In the genomic region with DNA sequence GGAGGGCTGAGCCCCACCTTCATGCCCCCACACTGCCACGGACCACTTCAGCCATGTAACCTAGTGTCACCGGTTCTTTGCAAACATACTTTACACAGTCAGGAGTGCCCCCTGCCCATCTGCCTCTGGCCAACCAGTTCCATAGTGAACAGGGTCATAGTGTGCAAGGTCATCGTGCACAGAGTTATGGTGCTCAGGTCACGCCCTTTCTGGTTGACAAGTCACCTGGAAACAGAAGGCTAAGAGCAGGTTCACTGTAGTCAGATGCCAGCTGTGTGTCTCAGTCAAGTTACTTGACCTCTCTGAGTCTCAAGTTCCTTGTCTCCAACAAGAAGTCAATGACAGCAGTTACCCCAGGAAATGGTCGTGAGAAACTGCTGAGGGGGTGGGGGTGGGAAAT, we compare ENCODE assay signal across 24 mouse cellular contexts.
DNase-seq lines count a peak whose midpoint lies in the region; ATAC-seq and TF ChIP-seq lines count a peak whose summit lies in the region.
"Had no signal": no experiment of that assay in that cellular context is flagged by ENCODE, and none has a peak within 500 bp of the region (broad histone marks: within the 10 kb centered on the region; RNA-seq: fewer than 3 reads in every experiment).

No protein-coding gene starts in this region.

- WGBS in kidney, adult 2 months, result 30% methylated on average over 5 of the region's 5 CpGs
- WGBS in kidney, embryonic 16.5 days, result 34% methylated on average over 5 of the region's 5 CpGs

- no peak for TF ChIP-seq POLR2A in kidney, adult 2 months (IDR thresholded peaks at IDR 0.05; ENCODE audit: low read depth, low read length)

- TF ChIP-seq CTCF in kidney, adult 2 months (conservative IDR thresholded peaks at IDR 0.05; ENCODE audit: insufficient read depth, insufficient read length, low read depth, low read length), result no peak

- peak; percentile 31; the same call in 1 of the 2 replicates for ATAC-seq in kidney, embryonic 16.5 days (ENCODE audit: low FRiP score, low TSS enrichment)
- ATAC-seq: activated CD4-positive, CD25-positive, alpha-beta regulatory T cell, adult 4 months; forebrain, embryonic 13.5 days; forebrain, embryonic 16.5 days; hindbrain, embryonic 16.5 days had no signal

- no peaks in the 10 kb centered on the region for H3K27me3 ChIP-seq in kidney, adult 2 months (replicated peaks; ENCODE audit: control insufficient read depth, insufficient read depth, low read length)
- no peaks in the 10 kb centered on the region for H3K27me3 ChIP-seq in kidney, embryonic 16.5 days (ENCODE audit: insufficient read depth, low read length)
- H3K27me3 ChIP-seq: hindbrain, embryonic 13.5 days had no signal

- peak; percentile 73 for DNase-seq in heart, adult 11 months
- DNase-seq in heart, postnatal 10 days, result no peak
- peak; percentile 54 for DNase-seq in kidney, adult 2 months
- no peak for DNase-seq in kidney, postnatal 10 days
- no peak for DNase-seq in layer of hippocampus, adult 8-10 months (ENCODE audit: low spot score in 2 of 2)
- DNase-seq: adrenal gland, adult 8-10 months; adrenal gland, postnatal 25 days; cerebellum, adult 11-12 months; cerebellum, adult 8-10 months; cerebellum, postnatal 10 days; cerebellum, postnatal 36 days; embryo, embryonic 11 days; gastrocnemius, postnatal 10 days; gastrocnemius, postnatal 36 days; heart, postnatal 36 days had no signal

- H3K4me2 ChIP-seq in kidney, embryonic 16.5 days (replicated peaks; ENCODE audit: low read depth, low read length), result no peak overlapping the region
- H3K4me2 ChIP-seq: forebrain, embryonic 13.5 days; heart, embryonic 11.5 days; hindbrain, embryonic 13.5 days had no signal

- H3K4me3 ChIP-seq in kidney, adult 2 months (ENCODE audit: insufficient read depth, low read depth, low read length), result no peak overlapping the region
- no peak overlapping the region for H3K4me3 ChIP-seq in kidney, embryonic 16.5 days (ENCODE audit: low read length)
- H3K4me3 ChIP-seq: forebrain, embryonic 10.5 days; forebrain, embryonic 13.5 days; hindbrain, embryonic 10.5 days; hindbrain, embryonic 13.5 days had no signal

- no peaks in the 10 kb centered on the region for H3K4me1 ChIP-seq in kidney, adult 2 months (ENCODE audit: control insufficient read depth, insufficient read depth, low read length)
- peaks cover 5% of the 10 kb centered on the region; the same call in 1 of the 2 replicates for H3K4me1 ChIP-seq in kidney, embryonic 16.5 days (ENCODE audit: insufficient read depth, low read length)

- H3K27ac ChIP-seq in kidney, adult 2 months (ENCODE audit: insufficient read depth, low read depth, low read length), result no peak overlapping the region
- no peak overlapping the region for H3K27ac ChIP-seq in kidney, embryonic 16.5 days (ENCODE audit: low read length)
- H3K27ac ChIP-seq: forebrain, embryonic 10.5 days; forebrain, embryonic 13.5 days; hindbrain, embryonic 10.5 days; hindbrain, embryonic 13.5 days had no signal

- no peaks in the 10 kb centered on the region for H3K36me3 ChIP-seq in kidney, adult 2 months (ENCODE audit: control insufficient read depth, insufficient read depth, low read length)
- no peaks in the 10 kb centered on the region for H3K36me3 ChIP-seq in kidney, embryonic 16.5 days (ENCODE audit: insufficient read depth, low read length)
- H3K36me3 ChIP-seq: forebrain, embryonic 10.5 days; hindbrain, embryonic 10.5 days; hindbrain, embryonic 13.5 days had no signal

- no peaks in the 10 kb centered on the region for H3K9me3 ChIP-seq in kidney, embryonic 16.5 days (ENCODE audit: low read length)
- H3K9me3 ChIP-seq: forebrain, embryonic 10.5 days; hindbrain, embryonic 10.5 days; hindbrain, embryonic 13.5 days had no signal

- H3K9ac ChIP-seq in kidney, embryonic 16.5 days (replicated peaks; ENCODE audit: low read length), result no peak overlapping the region
- H3K9ac ChIP-seq: forebrain, embryonic 13.5 days; hindbrain, embryonic 13.5 days had no signal

- intact Hi-C loops in heart, postnatal 10 days (cut with DNase I), result no loop called here

Comparison
In these comparisons a context has a peak if more than half of its experiments do, and no peak if none do; other contexts are left out.
1. DNase-seq: peak in heart, adult 11 months (single experiment) and kidney, adult 2 months (single experiment); none in heart, postnatal 10 days (0 of 2), kidney, postnatal 10 days (single experiment) and layer of hippocampus, adult 8-10 months (0 of 2).